Mouse (Mus musculus): ENCODE data around the gene Klhl26. TPM values are rescaled to one million over a fixed set of nuclear protein-coding genes. Genes with fewer than 3 reads are reported as not detected.

The Klhl26 gene
- polyA plus RNA-seq, 2 experiments from 2014 or later, result 7.2 to 20.1 TPM

GRCm38 (mm10) chr8:70443326-70443725, 33.4 kb downstream of the Klhl26 start:
- ATAC-seq, result no peak

GRCm38 (mm10) chr8:70441565-70441964, 35.2 kb downstream of the Klhl26 start:
- no peak for ATAC-seq

- no peak for ATAC-seq
Measured at GRCm38 (mm10) chr8:70440246-70440645, 36.5 kb downstream of the Klhl26 start.

GRCm38 (mm10) chr8:70439848-70440179, 37.0 kb downstream of the Klhl26 start:
- ATAC-seq, result peak; percentile 38

- ATAC-seq, result peak; percentile 95
Measured at GRCm38 (mm10) chr8:70439055-70439847, 37.5 kb downstream of the Klhl26 start, which contains the start of gene Crtc1. Gene Crtc1, minus strand, starts transcription at chr8:70439579.

- ATAC-seq, result no peak
Measured at GRCm38 (mm10) chr8:70438423-70438822, 38.3 kb downstream of the Klhl26 start.

- ATAC-seq, result no peak
Measured at GRCm38 (mm10) chr8:70435156-70435555, 41.6 kb downstream of the Klhl26 start.

GRCm38 (mm10) chr8:70432991-70433536, 43.7 kb downstream of the Klhl26 start:
- ATAC-seq, result no peak

- no peak for ATAC-seq
Measured at GRCm38 (mm10) chr8:70431213-70431612, 45.6 kb downstream of the Klhl26 start.

- ATAC-seq, result no peak
Measured at GRCm38 (mm10) chr8:70426300-70426907, 50.4 kb downstream of the Klhl26 start.

- no peak for ATAC-seq
Measured at GRCm38 (mm10) chr8:70422722-70423121, 54.0 kb downstream of the Klhl26 start.

GRCm38 (mm10) chr8:70421349-70422104, 55.2 kb downstream of the Klhl26 start:
- ATAC-seq, result no peak

GRCm38 (mm10) chr8:70419879-70420643, 56.7 kb downstream of the Klhl26 start:
- no peak for ATAC-seq

- no peak for ATAC-seq
Measured at GRCm38 (mm10) chr8:70418954-70419353, 57.8 kb downstream of the Klhl26 start.

- no peak for ATAC-seq
Measured at GRCm38 (mm10) chr8:70417914-70418313, 58.9 kb downstream of the Klhl26 start.

- no peak for ATAC-seq
Measured at GRCm38 (mm10) chr8:70416941-70417340, 59.8 kb downstream of the Klhl26 start.

GRCm38 (mm10) chr8:70415540-70416451, 61.0 kb downstream of the Klhl26 start:
- no peak for ATAC-seq

GRCm38 (mm10) chr8:70414310-70414946, 62.3 kb downstream of the Klhl26 start:
- no peak for ATAC-seq

- no peak for ATAC-seq
Measured at GRCm38 (mm10) chr8:70410281-70410680, 66.5 kb downstream of the Klhl26 start.

- no peak for ATAC-seq
Measured at GRCm38 (mm10) chr8:70409455-70409871, 67.3 kb downstream of the Klhl26 start.

- no peak for ATAC-seq
Measured at GRCm38 (mm10) chr8:70409019-70409418, 67.7 kb downstream of the Klhl26 start.
